Mouse (Mus musculus) layer of hippocampus, postnatal 25 days (tissue): Measurements from ENCODE around the gene D330020A13Rik. TPM values are rescaled to one million over a fixed set of nuclear protein-coding genes. Genes with fewer than 3 reads are reported as not detected.
"Not testable (repeated sequence)": the region's sequence is repeated elsewhere in the genome, so short reads cannot be mapped to it uniquely, and the experiment has no call there.

Experiments used
- DNase-seq, 2 experiments: peaks; one replicate each; pipeline ENCODE4 v3.0.0; 2022; ENCODE audit warnings: mixed read lengths in 2 of 2, low spot score in 1 of 2; ENCODE audit errors: extremely low spot score in 1 of 2
- total RNA-seq, 2 experiments: library from RNA; stranded (reverse); gene quantifications; 2 replicates each; pipeline ENCODE4 v1.2.3; 2021

Gene D330020A13Rik
- total RNA-seq, 2 experiments from 2014 or later, result not detected

- DNase-seq, result peak in 1 of 2 experiments; percentile 12
Measured at GRCm38 (mm10) chr6:120294785-120295133, 595 bp downstream of the D330020A13Rik start.

GRCm38 (mm10) chr6:120296589-120296988 is 2.4 kb downstream of the D330020A13Rik start:
- DNase-seq, result not testable (repeated sequence)

- DNase-seq, result peak in 1 of 2 experiments; percentile 37
Measured at GRCm38 (mm10) chr6:120301137-120301536, 7.0 kb downstream of the D330020A13Rik start.

GRCm38 (mm10) chr6:120302755-120303316 is 8.7 kb downstream of the D330020A13Rik start:
- peak in 1 of 2 experiments; percentile 9 for DNase-seq

GRCm38 (mm10) chr6:120306859-120307594 is 12.9 kb downstream of the D330020A13Rik start:
- DNase-seq, result no peak

GRCm38 (mm10) chr6:120309338-120309737 is 15.2 kb downstream of the D330020A13Rik start:
- DNase-seq, result no peak

GRCm38 (mm10) chr6:120309787-120310186 is 15.6 kb downstream of the D330020A13Rik start:
- no peak for DNase-seq

- no peak for DNase-seq
Measured at GRCm38 (mm10) chr6:120312443-120312842, 18.3 kb downstream of the D330020A13Rik start.

GRCm38 (mm10) chr6:120318303-120318940 is 24.3 kb downstream of the D330020A13Rik start:
- no peak for DNase-seq

GRCm38 (mm10) chr6:120319129-120319528 is 25.0 kb downstream of the D330020A13Rik start:
- DNase-seq, result no peak

- DNase-seq, result no peak
Measured at GRCm38 (mm10) chr6:120320369-120320768, 26.2 kb downstream of the D330020A13Rik start.

GRCm38 (mm10) chr6:120324295-120324927 is 30.2 kb downstream of the D330020A13Rik start:
- peak; percentile 22 to 71 for DNase-seq

GRCm38 (mm10) chr6:120332351-120332750 is 38.2 kb downstream of the D330020A13Rik start:
- DNase-seq, result no peak

- no peak for DNase-seq
Measured at GRCm38 (mm10) chr6:120343992-120344391, 49.8 kb downstream of the D330020A13Rik start.

Other genes with a start within 250 kb of the D330020A13Rik start
- 1 to 10 TPM; 2.3 to 2.9 TPM for gene Ninj2, start 201.0 kb upstream of the D330020A13Rik start, total RNA-seq
- gene B4galnt3, start 195 bp downstream of the D330020A13Rik start, total RNA-seq, result under 1 TPM; 0.49 to 0.61 TPM
- gene Kdm5a, start 69.8 kb downstream of the D330020A13Rik start, total RNA-seq, result 10 to 100 TPM; 38.9 to 49.5 TPM
- 1 to 10 TPM; 4.9 to 6.0 TPM for gene Ccdc77, start 70.0 kb downstream of the D330020A13Rik start, total RNA-seq
- gene Il17ra, start 168.9 kb downstream of the D330020A13Rik start, total RNA-seq, result 1 to 10 TPM; 4.1 to 7.2 TPM
- gene Tmem121b, start 199.4 kb downstream of the D330020A13Rik start, total RNA-seq, result 10 to 100 TPM; 44.8 to 45.3 TPM
- gene Hdhd5, start 237.0 kb downstream of the D330020A13Rik start, total RNA-seq, result 10 to 100 TPM; 26.2 to 35.9 TPM